Mouse (Mus musculus) thymus, postnatal 25 days (tissue): ENCODE results near the gene Man2b1.

Experiments
- DNase-seq: peaks from one replicate; pipeline ENCODE4 v3.0.0; 2022

The Man2b1 gene

DNA sequence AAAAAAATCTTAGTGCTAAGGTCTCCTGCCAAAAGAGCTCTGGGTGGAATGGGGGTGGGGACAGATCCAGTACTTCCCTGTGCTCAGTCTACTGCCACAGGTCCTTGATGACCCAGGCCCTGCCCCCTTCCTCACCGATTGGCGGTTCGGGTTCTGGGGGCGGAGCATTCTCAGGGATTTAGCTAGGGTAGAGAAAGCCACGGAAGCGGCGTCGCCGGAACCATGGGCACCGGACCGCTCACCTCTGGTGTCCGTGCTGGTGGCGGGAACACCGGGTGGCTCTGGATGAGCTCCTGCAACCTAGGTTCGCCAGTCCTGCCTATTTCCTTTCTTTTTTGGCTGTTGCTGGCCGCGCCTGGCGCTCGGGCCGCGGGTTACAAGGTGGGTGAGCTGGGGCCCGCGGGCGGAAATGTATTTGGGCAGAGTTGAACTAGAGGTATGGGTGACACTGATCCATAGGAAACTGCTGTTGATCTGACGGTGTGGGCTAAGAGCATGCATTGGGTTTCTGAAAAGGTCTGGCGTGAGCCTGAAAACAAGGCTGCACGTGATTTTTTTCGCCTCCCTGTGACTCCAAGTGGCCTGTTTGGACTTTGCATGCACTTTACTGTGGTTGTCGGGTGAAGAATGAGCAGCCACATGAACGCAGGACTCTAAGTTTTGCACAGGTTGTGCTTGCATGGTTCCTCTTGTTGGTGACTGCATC, at the start of gene Man2b1:
TSS of gene Man2b1 (plus strand) at position 163 of the 706 bp plus-strand sequence.
- DNase-seq = peak; percentile 87

GRCm38 (mm10) chr8:85033867-85034266, 49.2 kb upstream of the Man2b1 start:
- no peak for DNase-seq

- DNase-seq = peak; percentile 81
Observed at GRCm38 (mm10) chr8:85034764-85035163, 48.3 kb upstream of the Man2b1 start.

DNA sequence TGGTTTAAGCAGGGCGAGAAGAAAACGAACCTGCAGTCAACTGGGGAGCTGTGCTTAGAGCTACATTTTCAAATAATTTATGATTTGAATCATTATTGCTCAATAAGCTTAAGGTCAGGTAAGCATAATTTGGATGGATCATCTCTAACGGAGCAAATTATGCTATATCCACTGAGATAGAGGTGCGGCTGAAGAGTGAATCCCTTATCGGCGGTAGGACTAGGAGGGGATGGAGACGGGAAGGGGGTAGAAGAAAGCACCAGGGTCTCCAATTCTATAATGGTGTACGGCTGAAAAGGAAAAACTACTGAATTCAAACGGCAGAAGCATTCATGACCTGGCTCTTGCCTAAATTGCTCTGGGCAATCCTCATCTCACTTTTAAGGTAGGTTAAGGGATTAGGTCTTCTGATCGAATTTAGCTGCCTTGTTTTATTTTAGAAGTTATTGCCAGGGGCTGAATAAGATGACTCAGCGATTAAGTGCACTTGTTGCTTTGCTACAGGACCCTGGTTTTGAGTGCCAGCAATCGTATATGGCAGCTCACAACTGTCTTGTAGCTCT, 47.8 kb upstream of the Man2b1 start:
- DNase-seq = no peak

DNA sequence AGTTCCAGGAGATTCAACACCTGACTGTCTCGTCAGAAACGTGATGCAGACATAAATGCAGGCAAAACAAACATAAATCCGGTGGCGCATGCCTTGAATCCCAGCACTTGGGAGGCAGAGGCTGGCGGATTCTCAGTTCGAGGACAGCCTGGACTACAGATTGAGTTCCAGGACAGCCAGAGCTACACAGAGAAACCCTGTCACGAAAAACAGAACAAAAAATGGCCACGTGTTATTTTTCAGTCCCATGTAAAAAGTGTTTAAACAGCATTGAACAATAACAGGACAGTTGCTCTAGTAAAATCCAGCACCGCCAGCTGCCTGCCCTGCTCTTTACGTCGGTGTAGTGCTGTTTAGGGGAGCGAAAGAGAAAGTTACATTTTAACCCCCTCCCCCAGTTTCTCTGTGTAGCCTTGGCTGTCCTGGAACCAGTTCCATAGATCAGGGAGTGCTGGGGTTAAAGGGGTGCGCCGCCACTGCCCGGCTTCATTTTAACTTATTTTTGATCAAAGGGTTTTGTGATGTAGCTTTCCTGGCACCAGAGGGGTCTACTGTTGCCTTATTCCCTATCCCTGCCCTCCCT, 47.3 kb upstream of the Man2b1 start:
- DNase-seq = peak; percentile 27

DNA sequence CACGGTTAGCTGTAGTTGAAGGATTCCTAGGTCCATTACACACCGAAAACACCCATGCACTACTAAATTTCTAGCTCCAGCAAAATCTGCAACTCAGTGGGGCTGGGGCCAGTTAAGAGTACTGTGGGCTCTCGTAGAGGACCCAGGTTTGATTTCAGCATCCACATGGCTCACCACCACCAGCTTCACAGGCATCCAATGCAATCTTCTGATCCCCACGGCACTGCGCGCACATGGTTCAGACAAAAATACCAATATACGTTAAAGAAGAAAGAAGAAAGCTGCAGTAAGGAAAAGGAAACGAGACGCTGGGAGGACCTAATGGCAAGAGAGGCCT, 46.7 kb upstream of the Man2b1 start:
- DNase-seq = no peak

DNA sequence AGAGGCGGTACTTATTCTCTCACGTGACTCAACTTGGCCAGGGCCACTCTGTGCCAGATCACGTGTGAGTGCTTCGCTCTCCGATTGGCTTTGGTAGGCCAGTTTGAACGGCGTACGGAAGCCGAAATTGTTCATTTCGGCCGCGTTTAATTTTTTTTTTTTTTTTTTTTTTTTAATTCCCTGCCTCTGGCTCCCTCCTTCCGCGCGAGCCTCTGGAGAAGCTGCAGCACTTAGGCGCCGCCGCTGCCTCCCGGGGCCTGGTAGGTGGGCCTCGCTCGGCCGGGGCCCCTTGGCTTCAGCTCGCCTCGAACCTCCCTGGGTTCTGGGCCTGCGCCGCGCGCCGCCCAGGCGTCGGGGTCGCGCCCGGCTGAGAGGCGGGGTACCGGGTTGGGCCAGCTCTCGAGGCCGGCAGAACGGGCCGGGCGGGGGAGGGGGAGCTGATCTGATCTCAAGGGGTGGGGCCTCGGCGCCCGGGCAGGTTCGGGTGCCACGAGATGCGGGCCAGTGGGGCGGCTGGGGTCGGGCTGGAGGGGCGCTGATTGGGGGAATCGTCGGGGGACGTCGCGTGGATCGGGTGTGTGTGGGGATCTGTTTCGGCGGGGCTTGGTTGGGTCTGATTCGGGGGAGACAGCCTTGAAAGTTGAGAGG, 46.2 kb upstream of the Man2b1 start, which contains the start of gene Tnpo2:
TSS of gene Tnpo2 (plus strand) at position 198 of the 648 bp plus-strand sequence.
- peak; percentile 83 for DNase-seq

GRCm38 (mm10) chr8:85037366-85037680, 45.7 kb upstream of the Man2b1 start:
- no peak for DNase-seq

DNA sequence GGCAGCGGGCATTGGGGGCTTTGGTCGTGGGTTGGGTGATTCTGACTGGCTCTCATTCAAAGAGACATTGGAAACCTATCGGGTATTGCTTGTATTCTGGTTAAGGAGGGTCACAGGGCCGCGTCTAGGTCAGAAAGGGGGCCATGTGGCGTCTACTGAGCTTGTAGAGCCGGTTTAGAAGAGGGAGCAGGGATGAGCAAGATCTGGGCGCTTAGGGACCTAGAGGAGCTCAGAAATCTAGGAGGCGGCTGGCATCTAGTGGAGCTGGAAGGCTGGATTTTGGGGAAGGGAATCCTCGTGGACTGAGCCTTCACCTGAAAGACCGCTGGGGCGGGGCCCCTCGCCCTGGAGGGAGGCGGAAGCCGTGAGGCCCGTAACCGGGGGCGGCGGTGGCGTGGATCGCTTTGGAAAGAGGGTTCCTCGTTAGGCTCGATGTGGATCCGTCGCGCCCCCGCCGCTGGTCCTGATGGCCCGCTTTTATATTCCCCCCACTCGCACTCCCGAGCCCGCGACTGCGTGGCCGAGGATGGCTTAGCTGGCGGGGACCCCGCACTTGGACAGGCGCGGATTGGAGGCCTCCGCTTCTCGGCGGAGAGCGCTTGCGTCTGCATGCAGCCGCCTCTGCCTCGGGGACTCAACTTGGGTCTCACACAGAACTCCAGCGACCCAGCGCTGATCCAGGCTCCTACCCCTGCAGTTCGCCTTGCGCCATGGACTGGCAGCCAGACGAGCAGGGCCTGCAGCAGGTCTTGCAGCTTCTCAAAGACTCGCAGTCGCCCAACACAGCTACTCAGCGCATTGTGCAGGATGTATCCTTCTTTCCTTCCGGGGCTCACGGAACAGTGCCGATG, 45.2 kb upstream of the Man2b1 start:
- peak; percentile 79 for DNase-seq

DNA sequence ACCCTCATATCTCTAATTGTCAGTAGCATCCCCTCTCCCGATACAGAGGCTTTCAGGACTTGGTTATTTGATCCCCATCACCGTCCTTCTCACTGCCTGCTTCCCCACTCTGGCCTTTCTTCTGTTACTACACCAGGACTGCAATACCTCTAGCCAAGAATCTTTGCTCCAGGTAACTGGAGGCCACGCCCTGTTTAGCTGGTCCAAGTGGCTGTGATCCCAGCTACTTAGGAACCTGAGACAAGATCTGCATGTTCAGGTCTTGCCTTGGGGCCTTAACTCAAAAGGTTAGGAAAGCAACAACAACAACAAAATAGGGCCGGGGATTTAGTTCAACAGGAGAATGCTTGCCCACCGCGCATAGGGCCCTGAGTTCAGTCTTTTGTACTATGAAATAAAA, 39.5 kb upstream of the Man2b1 start:
- no peak for DNase-seq

GRCm38 (mm10) chr8:85057367-85057766, 25.7 kb upstream of the Man2b1 start:
- DNase-seq = no peak

DNA sequence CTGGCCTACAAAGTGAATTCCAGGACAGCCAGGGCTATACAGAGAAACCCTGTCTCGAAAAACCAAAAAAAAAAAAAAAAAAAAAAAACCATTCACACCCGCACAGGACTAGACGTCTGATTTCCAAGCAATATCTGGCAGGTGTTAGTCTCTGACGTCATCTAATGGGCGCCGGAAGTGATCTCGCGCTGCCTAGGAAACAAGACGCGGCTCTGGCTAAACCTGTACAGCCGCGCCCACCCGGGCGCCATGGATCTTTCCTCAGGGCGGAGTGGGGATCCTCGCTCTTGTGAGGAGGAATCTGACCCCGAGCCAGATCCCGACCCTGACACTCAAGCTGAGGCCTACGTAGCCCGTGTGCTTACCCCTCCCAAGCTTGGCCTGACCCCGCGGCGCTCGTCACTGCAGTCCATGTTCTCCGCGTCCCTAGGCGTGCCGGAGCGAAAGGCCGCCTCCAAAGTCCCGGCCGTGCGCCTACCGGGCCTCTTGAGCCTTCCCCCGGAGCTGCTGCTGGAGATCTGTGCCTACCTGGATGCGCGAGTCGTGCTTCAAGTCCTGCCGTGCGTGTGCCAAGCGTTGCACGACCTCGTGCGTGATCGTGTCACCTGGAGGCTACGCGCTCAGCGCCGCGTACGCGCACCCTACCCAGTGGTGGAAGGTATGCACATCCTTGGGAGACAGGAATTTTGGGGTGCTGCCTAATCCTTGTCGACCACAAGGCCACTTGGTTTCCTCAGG, 23.0 kb upstream of the Man2b1 start, which contains the start of gene Fbxw9:
TSS of gene Fbxw9 (plus strand) at position 177 of the 738 bp plus-strand sequence.
- DNase-seq = peak; percentile 84

- DNase-seq = no peak
Observed at GRCm38 (mm10) chr8:85062603-85063002, 20.5 kb upstream of the Man2b1 start.

DNA sequence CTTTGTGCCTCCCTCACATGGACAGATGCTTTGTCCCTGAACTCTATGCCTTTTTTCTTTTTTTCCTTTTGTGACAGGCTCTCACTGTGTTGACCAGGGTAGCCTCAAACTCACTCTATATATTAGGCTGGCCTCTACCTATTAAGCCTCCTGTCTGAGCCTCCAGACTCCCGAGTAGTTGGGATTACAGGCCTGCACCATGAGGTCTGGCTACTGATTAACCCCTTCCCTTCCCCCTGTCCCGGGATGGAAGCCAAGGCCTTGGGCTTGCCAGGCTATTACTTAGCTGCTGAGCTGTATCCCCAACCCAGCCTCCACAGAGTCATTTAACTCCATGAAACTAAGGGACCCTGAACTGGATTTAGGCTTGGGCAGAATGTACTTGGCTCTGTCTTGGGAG, 17.9 kb upstream of the Man2b1 start:
- DNase-seq = no peak

- no peak for DNase-seq
Observed at GRCm38 (mm10) chr8:85067155-85067554, 15.9 kb upstream of the Man2b1 start.

- no peak for DNase-seq
Observed at GRCm38 (mm10) chr8:85067982-85068381, 15.1 kb upstream of the Man2b1 start, which contains the start of gene Gm5741. Gene Gm5741, minus strand, starts transcription at chr8:85067982.

- no peak for DNase-seq
Observed at GRCm38 (mm10) chr8:85071041-85071440, 12.0 kb upstream of the Man2b1 start.

GRCm38 (mm10) chr8:85071514-85072281, 11.4 kb upstream of the Man2b1 start, which contains the start of gene Dhps:
Gene Dhps, plus strand, starts transcription at chr8:85071757.
- DNase-seq = peak; percentile 88

- DNase-seq = no peak
Observed at GRCm38 (mm10) chr8:85072364-85072929, 10.6 kb upstream of the Man2b1 start.

- no peak for DNase-seq
Observed at GRCm38 (mm10) chr8:85073041-85073612, 9.9 kb upstream of the Man2b1 start.

GRCm38 (mm10) chr8:85074167-85074566, 8.9 kb upstream of the Man2b1 start:
- DNase-seq = no peak
